In genomic region chr5:121824121-121824520, GRCm38 (mm10) we compare ENCODE assay signal across 9 mouse cellular contexts. TPM values are rescaled to one million over a fixed set of nuclear protein-coding genes. Genes with fewer than 3 reads are reported as not detected.
A peak's percentile ranks its signal among the peaks of the same experiment; 100 is the strongest.
DNase-seq lines count a peak whose midpoint lies in the region; ATAC-seq and TF ChIP-seq lines count a peak whose summit lies in the region.
"Had no signal": no experiment of that assay in that cellular context is flagged by ENCODE, and none has a peak within 500 bp of the region (broad histone marks: within the 10 kb centered on the region; RNA-seq: fewer than 3 reads in every experiment).

No protein-coding gene starts in this region.

- no peaks in the 10 kb centered on the region; the same call in 1 of the 2 replicates for H3K36me3 ChIP-seq in kidney, adult 2 months (ENCODE audit: control insufficient read depth, insufficient read depth, low read length)

- H3K4me1 ChIP-seq in kidney, adult 2 months (ENCODE audit: control insufficient read depth, insufficient read depth, low read length): no peaks in the 10 kb centered on the region

- TF ChIP-seq POLR2A in kidney, adult 2 months (IDR thresholded peaks at IDR 0.05; ENCODE audit: low read depth, low read length): no peak

- peak overlapping the region; percentile 26 for H3K27ac ChIP-seq in kidney, adult 2 months (ENCODE audit: insufficient read depth, low read depth, low read length)

- WGBS in kidney, adult 2 months: 49% methylated on average over 4 of the region's 4 CpGs

- DNase-seq in kidney, adult 2 months: peak; percentile 62
- DNase-seq in kidney, adult 8-10 months: no peak
- DNase-seq in heart, adult 9 months (ENCODE audit: low spot score in 2 of 2): peak; percentile 48 to 78
- peak; percentile 57 to 66 for DNase-seq in kidney, postnatal 4 days
- DNase-seq in urinary bladder, adult 2 months (ENCODE audit: low spot score): no peak
- DNase-seq in MN1 (ENCODE audit: low spot score): no peak
- no peak for DNase-seq in layer of hippocampus, postnatal 25 days (ENCODE audit: extremely low spot score in 1 of 2, low spot score in 1 of 2)

- ATAC-seq in megakaryocyte progenitor cell, adult 5-6 weeks (replicated peaks; ENCODE audit: poor library complexity): peak; percentile 72
- ATAC-seq: Patski had no signal

- no peak for TF ChIP-seq CTCF in kidney, adult 2 months (conservative IDR thresholded peaks at IDR 0.05; ENCODE audit: insufficient read depth, insufficient read length, low read depth, low read length)

- no peaks in the 10 kb centered on the region for H3K27me3 ChIP-seq in kidney, adult 2 months (replicated peaks; ENCODE audit: control insufficient read depth, insufficient read depth, low read length)
- H3K27me3 ChIP-seq: Patski had no signal

- no peak overlapping the region for H3K4me3 ChIP-seq in kidney, adult 2 months (ENCODE audit: insufficient read depth, low read depth, low read length)

RNA-seq across cellular contexts. Expression of gene Sh2b3, which starts 13.3 kb away (rescaled TPM):
- polyA plus RNA-seq in kidney, adult 2 months (2012; rRNA removed): 19.7 and 20.8 TPM in 2 replicates
- total RNA-seq in megakaryocyte progenitor cell, adult 5-6 weeks (2015): 28.2 and 31.7 TPM in 2 replicates
- 13.5 and 13.6 TPM in 2 replicates for total RNA-seq in megakaryocyte progenitor cell, adult 5-6 weeks (2017)
- 22.2 and 25.8 TPM in 2 replicates for polyA plus RNA-seq in urinary bladder, adult 2 months (2012; rRNA removed)
- total RNA-seq in layer of hippocampus, postnatal 25 days (2021): 10 to 100 TPM; 22.0 TPM

RNA-seq across cellular contexts. Expression of gene Pheta1, which starts 24.7 kb away (rescaled TPM):
- polyA plus RNA-seq in kidney, adult 2 months (2012; rRNA removed): 19.1 and 23.4 TPM in 2 replicates
- 0.35 and 1.7 TPM in 2 replicates for total RNA-seq in megakaryocyte progenitor cell, adult 5-6 weeks (2015)
- total RNA-seq in megakaryocyte progenitor cell, adult 5-6 weeks (2017): 1.6 and 2.4 TPM in 2 replicates
- 11.3 and 12.2 TPM in 2 replicates for polyA plus RNA-seq in urinary bladder, adult 2 months (2012; rRNA removed)
- total RNA-seq in layer of hippocampus, postnatal 25 days (2021): 10 to 100 TPM in 1 of 2 experiments, 1 to 10 TPM in 1; 7.8 to 10.2 TPM

Comparison
In these comparisons a context has a peak if more than half of its experiments do, and no peak if none do; other contexts are left out.
1. DNase-seq: peak in kidney, adult 2 months (single experiment), heart, adult 9 months (2 of 2) and kidney, postnatal 4 days (2 of 2); none in kidney, adult 8-10 months (0 of 2), urinary bladder, adult 2 months (single experiment), MN1 (single experiment) and layer of hippocampus, postnatal 25 days (0 of 2).